Mouse (Mus musculus) spleen, adult 2 months (tissue): Measurements from ENCODE around the gene 1700020N01Rik.

Experiments used
- CTCF ChIP-seq: fragments of 200-500 bp; IDR thresholded peaks from 2 replicates; pipeline ENCODE4 v1.5.1; 2011; ENCODE audit warnings: mild to moderate bottlenecking, inconsistent platforms; ENCODE audit not compliant: insufficient read depth, insufficient read length, insufficient replicate concordance; ENCODE audit errors: extremely low read depth
- POLR2A ChIP-seq: fragments of 200-500 bp; IDR thresholded peaks from 2 replicates; pipeline ENCODE4 v1.6.1; 2011; ENCODE audit warnings: low read depth, low read length, inconsistent platforms

GRCm38 (mm10) chr10:21559769-21560168 is 33.2 kb upstream of the 1700020N01Rik start:
- TF ChIP-seq CTCF (no peak), POLR2A (no peak)
